Mouse (Mus musculus): ENCODE data around the gene Gm20388. TPM values are rescaled to one million over a fixed set of nuclear protein-coding genes. Genes with fewer than 3 reads are reported as not detected.
"Not testable (repeated sequence)": the region's sequence is repeated elsewhere in the genome, so short reads cannot be mapped to it uniquely, and the experiment has no call there.

The Gm20388 gene
- polyA plus RNA-seq, 1 experiment from 2014 or later: 3.6 TPM

DNA sequence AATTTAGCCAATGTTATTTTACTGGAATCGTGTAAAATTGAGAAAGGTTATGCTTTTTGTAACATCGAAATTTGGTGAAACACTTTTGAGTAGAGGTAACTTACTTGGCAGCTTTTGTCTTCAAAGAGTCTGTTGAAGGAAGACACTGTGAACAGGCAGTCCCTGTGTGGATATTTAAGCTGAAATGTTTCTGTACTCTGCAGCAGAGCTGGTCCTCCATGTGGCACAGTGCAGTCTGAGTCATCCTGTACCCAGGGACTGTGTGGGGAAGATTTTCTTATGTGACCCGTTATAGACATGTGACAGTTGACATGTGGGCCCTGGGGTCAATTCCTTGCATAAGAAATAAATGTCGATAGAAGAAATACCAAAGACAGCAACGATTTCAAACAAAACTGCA is 4251.0 kb downstream of the Gm20388 start:
- Histone ChIP-seq H3K4me1 (no peaks in the 10 kb centered on the region), H3K27ac (replicated peaks) (no peak overlapping the region), H3K36me3 (replicated peaks) (no peaks in the 10 kb centered on the region), H3K4me3 (no peak overlapping the region), H3K27me3 (replicated peaks; ENCODE audit: low read depth, poor library complexity, severe bottlenecking) (no peaks in the 10 kb centered on the region), H3K9me3 (no peaks in the 10 kb centered on the region)
- DNase-seq (ENCODE audit: low spot score): no peak
- WGBS: 85% methylated on average over 5 of the region's 5 CpGs

DNA sequence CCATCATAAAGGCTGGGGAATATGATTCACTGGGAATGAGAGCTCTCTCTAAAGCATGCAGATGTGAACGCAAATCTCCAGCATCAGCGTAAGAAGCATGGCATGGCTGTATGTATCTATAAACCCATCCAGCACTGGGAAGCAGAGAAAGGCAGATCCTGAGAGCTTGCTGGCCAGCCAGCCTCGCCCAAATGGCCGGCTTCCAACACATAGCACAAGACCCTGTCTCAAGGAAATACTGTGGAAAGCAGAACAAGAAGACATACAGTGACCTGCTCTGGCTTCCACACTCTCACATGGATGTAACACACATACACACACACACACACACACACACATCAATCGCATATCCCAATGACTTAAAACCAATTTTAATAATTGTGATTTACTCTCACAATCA is 4252.6 kb downstream of the Gm20388 start:
- Histone ChIP-seq H3K27me3 (replicated peaks; ENCODE audit: low read depth, poor library complexity, severe bottlenecking) (no peaks in the 10 kb centered on the region), H3K27ac (replicated peaks) (no peak overlapping the region), H3K4me3 (no peak overlapping the region), H3K4me1 (no peaks in the 10 kb centered on the region), H3K9me3 (no peaks in the 10 kb centered on the region), H3K36me3 (replicated peaks) (no peaks in the 10 kb centered on the region)
- DNase-seq (ENCODE audit: low spot score): no peak
- WGBS: 90% methylated on average over 5 of the region's 5 CpGs

DNA sequence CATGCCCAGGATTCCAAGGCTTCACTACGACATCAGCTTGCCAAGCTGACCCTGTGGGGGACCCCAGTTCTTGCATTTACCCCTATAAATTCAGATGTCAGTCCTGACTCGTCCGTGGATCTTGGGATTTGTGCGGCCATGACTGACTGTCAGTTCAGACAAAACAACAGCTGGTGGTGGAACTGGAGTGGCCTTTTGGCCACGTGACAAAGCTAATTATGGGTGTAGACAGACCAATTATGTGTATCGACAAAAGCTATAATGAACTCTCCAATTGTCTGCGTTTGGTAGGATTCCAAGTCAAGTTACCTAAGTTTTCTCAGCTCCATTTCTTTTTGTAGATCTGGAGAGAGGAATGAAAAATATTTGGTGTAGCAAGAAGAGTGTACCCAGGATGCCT is 4259.1 kb downstream of the Gm20388 start:
- no peak overlapping the region for H3K27ac ChIP-seq (replicated peaks)
- H3K4me1 ChIP-seq: no peaks in the 10 kb centered on the region
- no peaks in the 10 kb centered on the region for H3K9me3 ChIP-seq
- no peak for DNase-seq (ENCODE audit: low spot score)
- 69% methylated on average over 7 of the region's 7 CpGs for WGBS
- H3K4me3 ChIP-seq: no peak overlapping the region
- no peaks in the 10 kb centered on the region for H3K36me3 ChIP-seq (replicated peaks)
- H3K27me3 ChIP-seq (replicated peaks; ENCODE audit: low read depth, poor library complexity, severe bottlenecking): no peaks in the 10 kb centered on the region

DNA sequence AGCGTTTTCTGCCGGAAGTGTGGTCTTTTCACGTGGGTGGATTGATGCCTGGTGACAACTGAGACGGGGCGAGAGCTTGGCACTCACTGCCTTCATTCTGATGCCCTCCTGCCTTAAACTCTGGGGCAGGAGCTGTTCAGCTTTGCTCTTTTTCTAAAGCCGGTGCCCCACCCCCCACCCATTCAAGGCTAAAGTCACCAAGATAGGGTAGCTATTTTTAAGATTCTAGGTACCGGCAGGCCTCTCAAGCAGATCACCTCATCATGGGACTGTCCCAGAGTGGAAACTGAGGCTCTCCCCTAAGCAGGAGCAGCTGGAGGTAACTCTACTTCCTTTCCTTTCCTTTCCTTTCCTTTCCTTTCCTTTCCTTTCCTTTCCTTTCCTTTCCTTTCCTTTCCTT is 4260.0 kb downstream of the Gm20388 start:
- Histone ChIP-seq H3K9me3 (no peaks in the 10 kb centered on the region), H3K4me3 (no peak overlapping the region), H3K4me1 (no peaks in the 10 kb centered on the region), H3K27me3 (replicated peaks; ENCODE audit: low read depth, poor library complexity, severe bottlenecking) (no peaks in the 10 kb centered on the region), H3K36me3 (replicated peaks) (no peaks in the 10 kb centered on the region), H3K27ac (replicated peaks) (no peak overlapping the region)
- no peak for DNase-seq (ENCODE audit: low spot score)
- WGBS: 88% methylated on average over 7 of the region's 7 CpGs

- Histone ChIP-seq H3K36me3 (replicated peaks) (no peaks in the 10 kb centered on the region), H3K4me1 (no peaks in the 10 kb centered on the region), H3K9me3 (no peaks in the 10 kb centered on the region), H3K27ac (replicated peaks) (no peak overlapping the region), H3K4me3 (no peak overlapping the region), H3K27me3 (replicated peaks; ENCODE audit: low read depth, poor library complexity, severe bottlenecking) (no peaks in the 10 kb centered on the region)
- DNase-seq (ENCODE audit: low spot score): no peak
- WGBS: 74% methylated on average over 17 of the region's 17 CpGs
Measured at GRCm38 (mm10) chr8:124171557-124172528, 4261.2 kb downstream of the Gm20388 start.

DNA sequence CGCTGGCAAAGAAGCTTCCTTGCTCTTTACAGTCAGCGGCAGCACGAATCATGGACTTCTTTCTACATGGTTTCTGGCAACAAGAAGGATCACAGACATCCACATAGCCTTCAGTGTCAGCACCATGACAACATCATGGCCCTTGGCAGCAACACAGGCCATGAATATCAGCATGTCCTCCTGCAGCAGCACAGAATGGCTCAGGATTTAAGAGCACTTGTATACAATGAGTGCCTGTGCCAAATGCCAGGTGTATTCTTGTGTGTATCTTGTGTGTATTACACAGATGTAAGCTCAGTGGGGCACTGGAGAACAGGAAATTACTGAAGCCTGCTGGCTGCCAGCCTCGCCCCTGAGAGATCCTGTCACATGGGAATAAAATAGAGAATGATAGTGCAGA is 4263.0 kb downstream of the Gm20388 start:
- Histone ChIP-seq H3K27me3 (replicated peaks; ENCODE audit: low read depth, poor library complexity, severe bottlenecking) (no peaks in the 10 kb centered on the region), H3K27ac (replicated peaks) (no peak overlapping the region), H3K4me3 (no peak overlapping the region), H3K9me3 (no peaks in the 10 kb centered on the region), H3K36me3 (replicated peaks) (no peaks in the 10 kb centered on the region), H3K4me1 (no peaks in the 10 kb centered on the region)
- DNase-seq (ENCODE audit: low spot score): no peak
- 87% methylated on average over 4 of the region's 4 CpGs for WGBS

- Histone ChIP-seq H3K27me3 (replicated peaks; ENCODE audit: low read depth, poor library complexity, severe bottlenecking) (no peaks in the 10 kb centered on the region), H3K4me1 (peaks cover 3% of the 10 kb centered on the region; the same call in 1 of the 2 replicates), H3K36me3 (replicated peaks) (no peaks in the 10 kb centered on the region), H3K9me3 (no peaks in the 10 kb centered on the region), H3K27ac (replicated peaks) (no peak overlapping the region), H3K4me3 (no peak overlapping the region)
- no peak for DNase-seq (ENCODE audit: low spot score)
- WGBS: 85% methylated on average over 6 of the region's 6 CpGs
Measured at GRCm38 (mm10) chr8:124176133-124176532, 4265.5 kb downstream of the Gm20388 start.

DNA sequence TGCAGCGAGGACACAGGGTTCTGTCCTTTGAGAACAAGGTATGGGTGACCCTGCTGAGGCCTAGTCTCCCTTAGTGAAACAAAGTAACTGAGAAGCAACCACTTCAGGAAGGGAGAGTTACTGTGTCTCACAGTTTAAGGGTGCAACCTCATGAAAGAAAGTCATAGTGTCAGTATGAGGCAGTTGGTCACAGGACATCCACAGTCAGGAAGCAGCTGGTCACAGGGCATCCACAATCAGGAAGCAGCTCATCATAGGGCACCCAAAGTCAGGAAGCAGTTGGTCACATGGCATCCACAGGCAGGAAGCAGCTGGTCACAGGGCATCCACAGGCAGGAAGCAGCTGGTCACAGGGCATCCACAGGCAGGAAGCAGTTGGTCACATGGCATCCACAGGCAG is 4266.5 kb downstream of the Gm20388 start:
- not testable (repeated sequence) for DNase-seq (ENCODE audit: low spot score); H3K36me3 ChIP-seq (replicated peaks); H3K27ac ChIP-seq (replicated peaks); H3K9me3 ChIP-seq; H3K4me3 ChIP-seq; H3K27me3 ChIP-seq (replicated peaks; ENCODE audit: low read depth, poor library complexity, severe bottlenecking); H3K4me1 ChIP-seq
- WGBS: 86% methylated on average over 1 of the region's 1 CpGs

DNA sequence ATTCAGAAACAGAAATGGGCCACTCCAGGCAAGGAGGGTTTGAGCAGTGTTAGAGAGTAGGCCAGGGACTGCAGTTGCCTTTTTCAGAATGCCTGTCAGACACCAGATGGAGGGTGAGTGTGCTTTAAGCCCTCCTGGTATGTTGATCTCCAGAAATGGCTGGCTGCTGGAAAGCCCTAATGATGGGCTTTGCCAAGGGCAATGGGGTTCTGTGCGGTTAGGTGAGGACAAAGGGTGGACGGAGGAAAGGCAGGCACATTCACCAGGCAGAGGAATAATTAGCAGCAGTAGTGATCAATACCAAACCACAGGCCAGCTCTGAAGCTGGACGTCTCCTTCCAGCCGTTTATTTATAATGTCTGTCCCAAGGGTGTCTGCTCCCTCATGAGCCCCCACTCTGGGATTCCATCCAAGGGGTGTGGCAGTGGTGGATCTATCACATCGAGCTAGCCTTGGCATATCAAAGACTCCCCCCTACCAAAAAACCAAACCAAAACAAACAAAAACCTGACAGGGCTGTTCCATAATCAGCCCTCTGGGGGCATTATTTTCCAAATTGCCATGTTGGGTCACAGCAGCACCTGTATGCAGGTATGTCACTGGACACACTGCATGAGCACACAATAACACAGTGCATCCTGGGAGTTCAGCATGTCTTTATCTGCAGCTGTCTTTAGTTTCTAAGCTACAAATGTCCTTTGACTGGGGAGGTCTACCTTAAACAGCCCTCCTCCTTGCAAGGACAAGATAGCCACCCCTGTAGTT is 4270.2 kb downstream of the Gm20388 start:
- Histone ChIP-seq H3K4me3 (no peak overlapping the region), H3K27ac (replicated peaks) (no peak overlapping the region; the same call in 1 of the 2 replicates), H3K27me3 (replicated peaks; ENCODE audit: low read depth, poor library complexity, severe bottlenecking) (no peaks in the 10 kb centered on the region), H3K36me3 (replicated peaks) (no peaks in the 10 kb centered on the region), H3K4me1 (peaks cover 13% of the 10 kb centered on the region; the same call in 1 of the 2 replicates), H3K9me3 (no peaks in the 10 kb centered on the region)
- WGBS: 67% methylated on average over 5 of the region's 5 CpGs
- DNase-seq (ENCODE audit: low spot score): no peak

GRCm38 (mm10) chr8:124181751-124182150 is 4271.1 kb downstream of the Gm20388 start:
- Histone ChIP-seq H3K36me3 (replicated peaks) (no peaks in the 10 kb centered on the region), H3K27ac (replicated peaks) (no peak overlapping the region), H3K4me3 (no peak overlapping the region), H3K9me3 (no peaks in the 10 kb centered on the region), H3K4me1 (peaks cover 13% of the 10 kb centered on the region; the same call in 1 of the 2 replicates), H3K27me3 (replicated peaks; ENCODE audit: low read depth, poor library complexity, severe bottlenecking) (no peaks in the 10 kb centered on the region)
- 90% methylated on average over 5 of the region's 5 CpGs for WGBS
- DNase-seq (ENCODE audit: low spot score): no peak

DNA sequence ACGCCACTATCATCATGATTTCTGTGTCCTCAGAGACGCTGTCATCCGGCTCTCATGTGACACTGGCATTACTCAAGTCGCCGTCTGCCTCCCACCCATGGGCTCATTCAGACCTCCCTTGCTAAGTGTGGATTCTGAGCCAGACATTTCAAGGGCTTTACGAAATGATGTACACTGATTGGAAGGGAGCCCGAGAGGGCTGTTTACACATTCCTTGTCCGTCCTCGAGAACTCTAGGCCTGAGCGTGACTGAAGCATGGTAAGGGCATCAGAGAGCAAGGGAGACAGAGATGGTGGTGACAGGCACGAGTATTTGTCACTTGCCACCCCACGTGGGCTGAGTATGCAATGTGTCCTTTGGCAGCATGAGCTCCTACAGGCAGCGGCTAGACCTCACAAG is 4271.6 kb downstream of the Gm20388 start:
- WGBS: 79% methylated on average over 13 of the region's 13 CpGs
- no peak overlapping the region for H3K27ac ChIP-seq (replicated peaks)
- peaks cover 13% of the 10 kb centered on the region; the same call in 1 of the 2 replicates for H3K4me1 ChIP-seq
- no peaks in the 10 kb centered on the region for H3K36me3 ChIP-seq (replicated peaks)
- H3K27me3 ChIP-seq (replicated peaks; ENCODE audit: low read depth, poor library complexity, severe bottlenecking): no peaks in the 10 kb centered on the region
- H3K9me3 ChIP-seq: no peaks in the 10 kb centered on the region
- no peak for DNase-seq (ENCODE audit: low spot score)
- no peak overlapping the region for H3K4me3 ChIP-seq

DNA sequence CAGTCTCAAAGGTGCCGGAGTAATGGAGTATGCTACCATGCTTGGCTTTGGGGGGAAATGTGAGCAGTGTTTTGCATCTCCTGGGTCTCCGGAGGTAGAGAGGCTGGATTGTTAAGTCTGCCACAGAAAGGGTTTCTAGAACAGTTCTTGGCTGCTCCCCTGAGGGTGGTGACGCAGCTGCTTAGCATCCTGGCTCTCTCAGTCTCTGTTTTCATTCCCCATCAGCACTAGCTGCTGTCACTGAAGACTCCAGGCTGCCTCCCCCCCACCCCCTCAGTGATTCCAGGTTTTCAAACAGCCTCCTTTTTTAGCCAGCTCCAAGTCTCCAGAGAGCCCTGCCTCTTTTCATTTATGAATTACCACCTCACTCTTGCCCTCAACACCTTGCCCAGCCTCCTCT is 4273.4 kb downstream of the Gm20388 start:
- no peak for DNase-seq (ENCODE audit: low spot score)
- H3K4me1 ChIP-seq: peaks cover 14% of the 10 kb centered on the region; the same call in 1 of the 2 replicates
- H3K27ac ChIP-seq (replicated peaks): no peak overlapping the region
- no peaks in the 10 kb centered on the region for H3K9me3 ChIP-seq
- no peaks in the 10 kb centered on the region for H3K27me3 ChIP-seq (replicated peaks; ENCODE audit: low read depth, poor library complexity, severe bottlenecking)
- no peak overlapping the region for H3K4me3 ChIP-seq
- 74% methylated on average over 3 of the region's 3 CpGs for WGBS
- no peaks in the 10 kb centered on the region for H3K36me3 ChIP-seq (replicated peaks)

All from embryonic facial prominence, embryonic 10.5 days (tissue).